Comparison of ENCODE assay signal across 8 mouse cellular contexts in the genomic region with DNA sequence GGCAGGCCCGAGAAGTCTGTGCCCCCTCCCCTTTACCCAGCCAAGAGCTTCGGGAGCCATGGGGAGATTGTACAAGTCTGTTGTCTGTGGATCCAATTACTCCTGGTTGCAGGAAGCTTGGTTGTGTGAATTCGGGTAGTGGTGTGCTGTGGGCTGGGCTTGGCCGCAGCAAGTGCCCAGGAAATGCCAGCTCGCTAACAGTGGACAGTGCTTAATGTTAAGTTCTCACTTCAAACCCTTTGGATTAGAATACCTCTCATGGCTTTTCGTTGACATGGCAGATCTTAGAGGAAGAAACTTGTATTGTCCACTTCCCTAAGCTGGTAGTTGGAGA. TPM values are rescaled to one million over a fixed set of nuclear protein-coding genes. Genes with fewer than 3 reads are reported as not detected.
A peak's percentile ranks its signal among the peaks of the same experiment; 100 is the strongest.
DNase-seq lines count a peak whose midpoint lies in the region; ATAC-seq lines count a peak whose summit lies in the region.

No protein-coding gene starts in this region.

- peaks cover 24% of the 10 kb centered on the region for H3K4me1 ChIP-seq in embryonic facial prominence, embryonic 10.5 days
- peaks cover 30% of the 10 kb centered on the region for H3K4me1 ChIP-seq in intestine, embryonic 16.5 days (ENCODE audit: control insufficient read depth, insufficient read depth, low read length)
- peaks cover 32% of the 10 kb centered on the region for H3K4me1 ChIP-seq in midbrain, embryonic 15.5 days

- no peak for ATAC-seq in intestine, embryonic 16.5 days
- ATAC-seq in midbrain, embryonic 15.5 days (replicated peaks), result peak; percentile 38; the same call in 1 of the 2 replicates

- H3K27ac ChIP-seq in embryonic facial prominence, embryonic 10.5 days (replicated peaks), result peak overlapping the region; percentile 90
- H3K27ac ChIP-seq in intestine, embryonic 16.5 days (ENCODE audit: low read length), result peak overlapping the region; percentile 96
- peak overlapping the region; percentile 83 for H3K27ac ChIP-seq in midbrain, embryonic 15.5 days

- H3K9ac ChIP-seq in intestine, embryonic 16.5 days (ENCODE audit: low read depth, low read length), result peak overlapping the region; percentile 91
- peak overlapping the region; percentile 78 for H3K9ac ChIP-seq in midbrain, embryonic 15.5 days

- H3K4me3 ChIP-seq in embryonic facial prominence, embryonic 10.5 days, result peak overlapping the region; percentile 91
- H3K4me3 ChIP-seq in intestine, embryonic 16.5 days (ENCODE audit: low read length), result peak overlapping the region; percentile 97
- H3K4me3 ChIP-seq in midbrain, embryonic 15.5 days, result peak overlapping the region; percentile 79

- H3K27me3 ChIP-seq in embryonic facial prominence, embryonic 10.5 days (replicated peaks; ENCODE audit: low read depth, poor library complexity, severe bottlenecking), result no peaks in the 10 kb centered on the region
- no peaks in the 10 kb centered on the region for H3K27me3 ChIP-seq in intestine, embryonic 16.5 days (replicated peaks; ENCODE audit: control insufficient read depth, insufficient read depth, low read length)
- no peaks in the 10 kb centered on the region for H3K27me3 ChIP-seq in midbrain, embryonic 15.5 days (replicated peaks)

- peaks cover 44% of the 10 kb centered on the region for H3K36me3 ChIP-seq in embryonic facial prominence, embryonic 10.5 days (replicated peaks)
- 0 out of 2 replicates have a peak, but pooled peaks cover 5% of the 10 kb centered on the region for H3K36me3 ChIP-seq in intestine, embryonic 16.5 days (ENCODE audit: control insufficient read depth, insufficient read depth, low read length)
- H3K36me3 ChIP-seq in midbrain, embryonic 15.5 days (replicated peaks), result no peaks in the 10 kb centered on the region

- H3K4me2 ChIP-seq in intestine, embryonic 16.5 days (ENCODE audit: low read depth, low read length), result peak overlapping the region; percentile 90
- H3K4me2 ChIP-seq in midbrain, embryonic 15.5 days, result peak overlapping the region; percentile 91

- no peaks in the 10 kb centered on the region for H3K9me3 ChIP-seq in embryonic facial prominence, embryonic 10.5 days
- H3K9me3 ChIP-seq in intestine, embryonic 16.5 days (ENCODE audit: control insufficient read depth, low read length), result no peaks in the 10 kb centered on the region
- H3K9me3 ChIP-seq in midbrain, embryonic 15.5 days, result no peaks in the 10 kb centered on the region

- WGBS in embryonic facial prominence, embryonic 10.5 days, result 27% methylated on average over 6 of the region's 6 CpGs
- 19% methylated on average over 6 of the region's 6 CpGs for WGBS in intestine, embryonic 16.5 days
- WGBS in midbrain, embryonic 15.5 days, result 28% methylated on average over 6 of the region's 6 CpGs

- peak; percentile 51 for DNase-seq in kidney, adult 9 months
- DNase-seq in kidney, postnatal 14 days, result no peak
- DNase-seq in embryonic facial prominence, embryonic 10.5 days (ENCODE audit: low spot score), result no peak
- DNase-seq in urinary bladder, postnatal 36 days (ENCODE audit: low spot score in 2 of 2), result no peak
- no peak for DNase-seq in thymus, postnatal 25 days
- no peak for DNase-seq in urinary bladder, postnatal 14 days (ENCODE audit: low spot score)

RNA-seq across cellular contexts. Expression of a gene that starts 0.8 kb away (rescaled TPM):
- 8.1 and 8.2 TPM in 2 replicates for polyA plus RNA-seq in embryonic facial prominence, embryonic 10.5 days (2016; fragmentation: Nextera tagmentation; extraction: Ambion mirVana)
- 8.3 and 9.8 TPM in 2 replicates for polyA plus RNA-seq in intestine, embryonic 16.5 days (2015; fragmentation: Nextera tagmentation; extraction: Ambion mirVana)
- 12.3 and 13.7 TPM in 2 replicates for polyA plus RNA-seq in midbrain, embryonic 15.5 days (2015; fragmentation: Nextera tagmentation; extraction: Ambion mirVana)

RNA-seq across cellular contexts. Expression of a gene that starts 10.0 kb away (rescaled TPM):
- 7.1 and 7.4 TPM in 2 replicates for polyA plus RNA-seq in embryonic facial prominence, embryonic 10.5 days (2016; fragmentation: Nextera tagmentation; extraction: Ambion mirVana)
- polyA plus RNA-seq in intestine, embryonic 16.5 days (2015; fragmentation: Nextera tagmentation; extraction: Ambion mirVana), result 3.3 and 3.7 TPM in 2 replicates
- 16.5 and 17.7 TPM in 2 replicates for polyA plus RNA-seq in midbrain, embryonic 15.5 days (2015; fragmentation: Nextera tagmentation; extraction: Ambion mirVana)

RNA-seq across cellular contexts. Expression of a gene that starts 36.9 kb away (rescaled TPM):
- polyA plus RNA-seq in embryonic facial prominence, embryonic 10.5 days (2016; fragmentation: Nextera tagmentation; extraction: Ambion mirVana), result 18.3 and 19.9 TPM in 2 replicates
- polyA plus RNA-seq in intestine, embryonic 16.5 days (2015; fragmentation: Nextera tagmentation; extraction: Ambion mirVana), result 42.5 and 45.5 TPM in 2 replicates
- polyA plus RNA-seq in midbrain, embryonic 15.5 days (2015; fragmentation: Nextera tagmentation; extraction: Ambion mirVana), result 19.5 and 20.4 TPM in 2 replicates

RNA-seq across cellular contexts. Expression of a gene that starts 40.9 kb away (rescaled TPM):
- polyA plus RNA-seq in embryonic facial prominence, embryonic 10.5 days (2016; fragmentation: Nextera tagmentation; extraction: Ambion mirVana), result 35.2 and 37.7 TPM in 2 replicates
- 79.0 and 86.2 TPM in 2 replicates for polyA plus RNA-seq in intestine, embryonic 16.5 days (2015; fragmentation: Nextera tagmentation; extraction: Ambion mirVana)
- 20.5 and 21.0 TPM in 2 replicates for polyA plus RNA-seq in midbrain, embryonic 15.5 days (2015; fragmentation: Nextera tagmentation; extraction: Ambion mirVana)

RNA-seq across cellular contexts. Expression of a gene that starts 43.9 kb away (rescaled TPM):
- polyA plus RNA-seq in embryonic facial prominence, embryonic 10.5 days (2016; fragmentation: Nextera tagmentation; extraction: Ambion mirVana), result 95.4 and 98.5 TPM in 2 replicates
- polyA plus RNA-seq in intestine, embryonic 16.5 days (2015; fragmentation: Nextera tagmentation; extraction: Ambion mirVana), result 59.5 and 62.6 TPM in 2 replicates
- 65.3 and 69.9 TPM in 2 replicates for polyA plus RNA-seq in midbrain, embryonic 15.5 days (2015; fragmentation: Nextera tagmentation; extraction: Ambion mirVana)
